Mouse (Mus musculus) intestine, embryonic 14.5 days (tissue): ENCODE measurements around the gene Arrb1. TPM values are rescaled to one million over a fixed set of nuclear protein-coding genes. Genes with fewer than 3 reads are reported as not detected.

Source experiments
- ATAC-seq: fragments of 200-750 bp; cut with Nextera tagmentation; replicated peaks from 2 replicates; pipeline ENCODE4 v1.8.0; 2017; ENCODE audit warnings: low read depth, moderate number of reproducible peaks, moderate TSS enrichment, moderate library complexity; ENCODE audit not compliant: low FRiP score, low TSS enrichment
- DNase-seq: peaks from one replicate; pipeline ENCODE4 v3.0.0-alpha.2; 2018; ENCODE audit warnings: low spot score
- H3K27ac ChIP-seq: fragments of 300-500 bp; sonication (generic); 2 replicates; pipeline ENCODE4 v1.5.1; 2014; ENCODE audit warnings: low read depth, mild to moderate bottlenecking, control low read depth
- H3K27me3 ChIP-seq: fragments of 300-500 bp; sonication (generic); replicated peaks from 2 replicates; pipeline ENCODE4 v1.6.1; 2014; ENCODE audit warnings: low read length, control low read depth; ENCODE audit not compliant: control insufficient read depth, insufficient read depth
- H3K36me3 ChIP-seq: fragments of 300-500 bp; sonication (generic); 2 replicates; pipeline ENCODE4 v1.6.1; 2014; ENCODE audit warnings: low read length, control low read depth; ENCODE audit not compliant: control insufficient read depth, insufficient read depth
- H3K4me1 ChIP-seq: fragments of 300-500 bp; sonication (generic); replicated peaks from 2 replicates; pipeline ENCODE4 v1.6.1; 2014; ENCODE audit warnings: low read length, control low read depth, mixed read lengths; ENCODE audit not compliant: control insufficient read depth, insufficient read depth
- H3K4me2 ChIP-seq: fragments of 300-500 bp; sonication (generic); 2 replicates; pipeline ENCODE4 v1.6.1; 2014; ENCODE audit warnings: low read length
- H3K4me3 ChIP-seq: fragments of 300-500 bp; sonication (generic); 2 replicates; pipeline ENCODE4 v1.5.1; 2014; ENCODE audit warnings: low read depth, low read length, control low read depth, mixed read lengths
- H3K9ac ChIP-seq: fragments of 300-500 bp; sonication (generic); 2 replicates; pipeline ENCODE4 v1.6.1; 2014; ENCODE audit warnings: mild to moderate bottlenecking, low read length
- H3K9me3 ChIP-seq: fragments of 300-500 bp; sonication (generic); 2 replicates; pipeline ENCODE4 v1.6.1; 2016; ENCODE audit warnings: low read length, control low read depth; ENCODE audit not compliant: control insufficient read depth
- WGBS: fragments of 180-500 bp; shearing (Covaris S2); extraction: QIAGEN DNeasy Blood & Tissue Kit; methylation state at CpG from one replicate; pipeline ENCODE4 v1.1.7; 2014; 5-methylcytosine and 5-hydroxymethylcytosine counted together
- polyA plus RNA-seq: library from polyadenylated mRNA; unstranded; fragments of >200 nt; fragmentation: Nextera tagmentation; extraction: Ambion mirVana; gene quantifications from 2 replicates; pipeline ENCODE4 v1.2.1, GENCODE M21; 2014

The Arrb1 gene
- polyA plus RNA-seq, 1 experiment from 2014 or later: 5.3 TPM

DNA sequence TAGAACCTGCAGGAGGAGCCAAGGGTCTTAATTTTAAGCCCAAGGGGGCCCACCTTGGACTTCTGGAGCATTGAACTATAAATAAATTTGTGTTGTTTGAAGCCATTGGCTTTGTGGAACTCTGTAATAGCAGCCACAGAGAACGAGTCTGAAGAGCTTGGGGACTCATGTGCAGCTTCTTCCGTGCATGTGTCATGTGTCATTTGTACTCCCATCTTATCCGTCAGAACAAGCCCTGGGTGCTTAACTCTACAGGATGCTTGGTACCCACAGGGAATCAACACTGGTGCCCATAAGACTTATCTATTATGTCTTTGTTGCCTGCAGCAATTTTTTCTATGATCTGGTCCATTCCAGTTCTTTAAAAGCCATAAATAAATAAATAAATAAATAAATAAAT is 43.0 kb downstream of the Arrb1 start:
- Histone ChIP-seq H3K27me3 (no peaks in the 10 kb centered on the region), H3K4me2 (no peak overlapping the region), H3K4me1 (0 out of 2 replicates have a peak, but pooled peaks cover 4% of the 10 kb centered on the region), H3K4me3 (no peak overlapping the region), H3K27ac (no peak overlapping the region), H3K9ac (no peak overlapping the region), H3K36me3 (no peaks in the 10 kb centered on the region), H3K9me3 (no peaks in the 10 kb centered on the region)
- WGBS: 74% methylated on average over 3 of the region's 3 CpGs
- no peak for DNase-seq
- no peak for ATAC-seq

DNA sequence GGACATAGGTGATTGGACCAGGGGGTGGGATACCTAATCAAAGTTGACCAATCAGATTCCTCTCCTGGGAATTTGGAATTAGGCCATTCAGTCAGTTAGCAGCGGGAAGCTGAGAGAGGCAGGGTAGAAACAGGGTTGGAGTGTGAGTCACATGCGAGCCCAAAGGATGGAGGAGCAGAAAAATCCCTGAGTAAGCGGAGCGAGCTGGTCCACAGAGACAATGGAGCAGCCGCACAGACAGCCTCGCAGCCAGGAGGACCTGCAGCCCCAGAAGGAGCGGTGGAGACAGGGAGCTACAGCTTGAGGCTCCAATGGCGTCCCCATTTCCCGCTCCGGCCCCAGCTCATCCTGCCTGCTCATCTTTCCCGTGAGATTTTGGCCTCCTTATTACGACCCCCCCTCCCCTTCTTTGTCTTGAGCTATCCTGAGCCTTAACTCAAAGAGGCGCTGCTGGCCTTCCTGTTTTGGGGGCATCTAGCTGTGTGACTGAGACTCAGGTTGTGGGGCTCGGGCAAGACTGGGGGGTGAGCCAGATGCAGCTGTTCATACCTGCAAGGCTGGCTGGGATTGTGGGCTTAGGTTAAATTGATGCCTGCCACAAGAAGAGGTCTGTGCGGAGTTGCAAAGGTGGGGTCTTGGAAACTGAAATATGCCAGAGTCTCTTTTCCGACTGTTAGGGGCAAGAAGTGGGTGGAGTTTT is 44.4 kb downstream of the Arrb1 start:
- no peak overlapping the region for H3K27ac ChIP-seq
- H3K4me1 ChIP-seq: 0 out of 2 replicates have a peak, but pooled peaks cover 4% of the 10 kb centered on the region
- H3K4me2 ChIP-seq: peak overlapping the region; percentile 3; the same call in 1 of the 2 replicates
- no peak overlapping the region for H3K4me3 ChIP-seq
- ATAC-seq: no peak
- DNase-seq: no peak
- H3K9ac ChIP-seq: no peak overlapping the region
- H3K27me3 ChIP-seq: no peaks in the 10 kb centered on the region
- WGBS: 21% methylated on average over 16 of the region's 16 CpGs
- H3K36me3 ChIP-seq: peaks cover 9% of the 10 kb centered on the region; the same call in 1 of the 2 replicates
- no peaks in the 10 kb centered on the region for H3K9me3 ChIP-seq

DNA sequence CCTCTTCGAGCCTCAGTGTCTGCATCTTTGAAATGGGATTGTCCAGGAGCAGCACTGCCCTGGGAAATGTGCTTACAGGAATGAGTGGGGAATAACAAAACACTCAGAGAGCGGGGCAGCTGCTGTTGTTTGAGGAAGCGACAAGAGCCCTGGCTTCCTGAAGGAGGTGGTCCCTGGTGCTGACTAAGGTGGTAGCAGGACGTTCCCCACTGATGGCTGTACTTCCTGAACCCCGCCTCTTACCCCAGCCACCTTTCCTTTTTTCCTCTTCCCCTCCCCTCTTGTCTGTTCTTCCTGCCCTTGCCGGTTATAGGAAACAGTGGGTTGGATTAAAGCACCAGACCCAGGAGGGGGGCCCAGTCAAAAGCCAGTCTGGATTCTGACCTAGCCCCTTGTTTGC is 45.0 kb downstream of the Arrb1 start:
- 48% methylated on average over 6 of the region's 6 CpGs for WGBS
- no peak for DNase-seq
- Histone ChIP-seq H3K9ac (no peak overlapping the region), H3K4me2 (no peak overlapping the region), H3K4me3 (no peak overlapping the region), H3K9me3 (no peaks in the 10 kb centered on the region), H3K4me1 (0 out of 2 replicates have a peak, but pooled peaks cover 4% of the 10 kb centered on the region), H3K36me3 (peaks cover 9% of the 10 kb centered on the region; the same call in 1 of the 2 replicates), H3K27me3 (no peaks in the 10 kb centered on the region), H3K27ac (no peak overlapping the region)
- ATAC-seq: no peak

DNA sequence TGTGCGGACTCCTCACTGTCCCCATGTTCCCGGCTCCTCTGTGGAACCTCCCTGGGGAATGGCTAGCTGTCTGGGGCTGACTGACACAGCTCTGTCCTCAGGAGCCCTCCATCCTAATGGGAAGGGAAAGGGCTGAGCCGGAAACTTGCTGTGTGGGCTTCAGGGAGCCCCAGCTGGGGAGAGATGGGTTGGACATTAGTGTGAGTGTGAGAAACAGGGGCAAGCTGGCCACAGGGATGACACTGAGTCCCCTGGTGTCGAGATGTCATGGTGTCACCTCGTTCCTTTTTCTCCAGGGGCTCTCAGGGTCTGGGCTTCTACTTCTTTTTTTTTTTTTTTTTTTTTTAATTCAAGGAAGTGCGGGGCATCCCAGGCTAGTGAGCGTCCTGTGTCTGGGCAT is 47.0 kb downstream of the Arrb1 start:
- Histone ChIP-seq H3K27me3 (no peaks in the 10 kb centered on the region), H3K4me2 (no peak overlapping the region), H3K36me3 (peaks cover 12% of the 10 kb centered on the region; the same call in 1 of the 2 replicates), H3K9me3 (no peaks in the 10 kb centered on the region), H3K4me1 (0 out of 2 replicates have a peak, but pooled peaks cover 4% of the 10 kb centered on the region), H3K27ac (no peak overlapping the region), H3K4me3 (no peak overlapping the region), H3K9ac (no peak overlapping the region)
- no peak for ATAC-seq
- WGBS: 73% methylated on average over 7 of the region's 7 CpGs
- no peak for DNase-seq

DNA sequence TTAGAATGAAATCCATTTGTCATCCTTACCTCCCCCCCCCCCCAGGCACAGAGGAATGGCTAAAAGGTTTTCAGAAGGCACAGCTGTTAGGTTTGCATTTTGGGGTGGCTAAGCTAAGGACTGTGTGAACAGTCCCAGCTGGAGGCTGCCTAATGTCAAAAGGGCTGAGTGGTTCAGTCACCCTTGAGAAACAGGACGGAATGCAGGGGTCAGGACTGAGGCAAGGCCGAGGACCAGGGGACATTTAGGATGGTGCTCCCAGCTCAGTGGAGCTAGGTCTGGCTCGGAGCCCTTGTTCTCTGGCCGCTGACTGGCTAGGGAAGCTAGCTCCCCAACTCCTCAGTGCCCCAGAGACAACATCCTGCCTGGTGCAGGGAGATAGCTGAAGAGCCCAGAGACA is 47.6 kb downstream of the Arrb1 start:
- ATAC-seq: no peak
- Histone ChIP-seq H3K27me3 (no peaks in the 10 kb centered on the region), H3K9ac (no peak overlapping the region), H3K27ac (no peak overlapping the region), H3K9me3 (no peaks in the 10 kb centered on the region), H3K36me3 (peaks cover 13% of the 10 kb centered on the region), H3K4me3 (no peak overlapping the region), H3K4me1 (0 out of 2 replicates have a peak, but pooled peaks cover 4% of the 10 kb centered on the region), H3K4me2 (no peak overlapping the region)
- DNase-seq: no peak
- WGBS: 57% methylated on average over 4 of the region's 4 CpGs

DNA sequence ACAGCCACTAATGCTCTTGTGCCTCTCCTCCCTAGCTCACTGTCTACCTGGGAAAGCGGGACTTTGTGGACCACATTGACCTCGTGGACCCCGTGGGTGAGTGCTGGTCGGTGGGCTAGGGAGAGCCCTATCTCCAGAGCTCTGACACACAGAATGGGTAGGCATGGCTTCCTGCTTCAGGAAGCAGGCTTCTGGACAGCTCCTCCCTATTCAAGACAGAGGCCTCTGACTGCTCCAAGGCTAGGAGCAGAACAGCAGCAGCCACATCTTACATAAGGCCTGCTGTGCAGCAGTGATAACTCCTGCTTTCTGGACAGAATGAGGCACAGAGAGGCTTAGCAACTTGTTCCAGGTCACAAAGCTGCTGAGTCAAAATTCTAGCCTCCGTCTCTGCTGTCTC is 48.4 kb downstream of the Arrb1 start:
- H3K27me3 ChIP-seq: no peaks in the 10 kb centered on the region
- no peak for DNase-seq
- H3K4me3 ChIP-seq: no peak overlapping the region
- H3K4me2 ChIP-seq: no peak overlapping the region
- peaks cover 19% of the 10 kb centered on the region for H3K36me3 ChIP-seq
- 0 out of 2 replicates have a peak, but pooled peaks cover 4% of the 10 kb centered on the region for H3K4me1 ChIP-seq
- H3K9ac ChIP-seq: no peak overlapping the region
- no peak overlapping the region for H3K27ac ChIP-seq
- 82% methylated on average over 5 of the region's 5 CpGs for WGBS
- no peak for ATAC-seq
- no peaks in the 10 kb centered on the region for H3K9me3 ChIP-seq

DNA sequence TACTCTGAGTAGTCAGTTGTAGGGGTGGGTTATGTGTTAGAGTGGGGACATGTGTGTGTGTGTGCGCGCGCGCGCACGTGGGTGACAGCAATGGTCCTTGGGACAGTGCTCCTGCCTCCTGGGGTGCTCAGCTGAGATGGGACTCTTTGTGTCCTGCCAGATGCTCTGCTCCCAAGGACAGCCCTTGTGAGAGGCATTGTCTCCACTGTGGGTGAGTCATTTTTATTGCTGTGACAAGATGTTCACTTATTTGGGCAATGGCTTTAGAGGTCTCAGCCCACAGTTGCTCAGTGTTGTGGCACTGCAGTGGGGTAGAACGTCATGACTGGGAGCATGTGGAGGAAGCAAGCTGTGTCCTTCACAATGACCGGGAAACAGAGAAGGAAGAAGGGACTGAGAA is 50.7 kb downstream of the Arrb1 start:
- Histone ChIP-seq H3K27me3 (no peaks in the 10 kb centered on the region), H3K9me3 (no peaks in the 10 kb centered on the region), H3K9ac (no peak overlapping the region), H3K4me2 (no peak overlapping the region), H3K27ac (no peak overlapping the region), H3K36me3 (peaks cover 24% of the 10 kb centered on the region), H3K4me3 (no peak overlapping the region), H3K4me1 (no peaks in the 10 kb centered on the region)
- DNase-seq (no peak), ATAC-seq (no peak)
- WGBS: 91% methylated on average over 8 of the region's 8 CpGs

DNA sequence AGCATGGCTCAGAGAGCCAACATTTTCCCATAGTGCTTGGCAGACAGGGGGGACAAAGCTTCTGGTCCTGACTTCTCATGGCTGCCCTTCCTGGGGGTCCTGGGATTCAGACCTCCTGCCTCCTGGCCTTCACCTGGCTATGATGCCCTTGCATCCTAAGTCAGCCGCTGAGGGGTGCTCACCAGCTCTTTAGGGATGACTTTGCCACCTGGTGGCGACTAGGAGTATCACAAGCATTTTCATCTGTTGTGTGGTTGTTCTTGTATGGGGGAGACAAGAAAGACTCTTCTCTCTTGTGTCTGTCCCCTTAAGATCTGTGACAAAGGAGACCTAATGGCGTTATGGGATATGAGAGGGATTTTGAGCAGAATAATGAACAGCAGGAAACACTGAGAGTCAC is 54.8 kb downstream of the Arrb1 start:
- no peak for ATAC-seq
- 17% methylated on average over 3 of the region's 3 CpGs for WGBS
- H3K4me1 ChIP-seq: no peaks in the 10 kb centered on the region
- H3K27ac ChIP-seq: no peak overlapping the region
- H3K27me3 ChIP-seq: no peaks in the 10 kb centered on the region
- H3K4me3 ChIP-seq: no peak overlapping the region
- H3K9me3 ChIP-seq: no peaks in the 10 kb centered on the region
- H3K4me2 ChIP-seq: no peak overlapping the region
- peaks cover 37% of the 10 kb centered on the region for H3K36me3 ChIP-seq
- DNase-seq: peak; percentile 83
- no peak overlapping the region for H3K9ac ChIP-seq

DNA sequence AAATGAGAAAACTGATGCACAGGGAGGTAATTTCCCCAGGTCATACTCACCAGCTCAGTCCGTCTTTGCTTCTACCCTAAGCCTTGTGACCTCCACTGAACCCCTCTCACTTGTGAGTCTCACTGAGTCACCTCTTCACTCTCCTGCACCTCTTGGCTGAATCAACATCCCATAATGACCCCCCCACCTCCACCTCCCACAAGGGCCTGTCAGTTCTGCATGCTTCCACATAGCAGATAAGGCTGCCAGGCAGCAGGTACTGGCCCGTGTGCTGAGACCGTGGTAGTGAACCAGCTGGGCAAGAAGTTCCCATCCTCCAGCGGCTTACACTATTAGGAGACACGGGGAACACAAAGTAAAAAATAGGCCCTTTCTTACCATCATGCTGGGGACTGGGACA is 55.4 kb downstream of the Arrb1 start:
- H3K9me3 ChIP-seq: no peaks in the 10 kb centered on the region
- H3K36me3 ChIP-seq: peaks cover 43% of the 10 kb centered on the region
- ATAC-seq (no peak), DNase-seq (no peak)
- H3K4me3 ChIP-seq: no peak overlapping the region
- H3K9ac ChIP-seq: no peak overlapping the region
- no peaks in the 10 kb centered on the region for H3K27me3 ChIP-seq
- no peak overlapping the region for H3K4me2 ChIP-seq
- H3K27ac ChIP-seq: no peak overlapping the region
- no peaks in the 10 kb centered on the region for H3K4me1 ChIP-seq
- 89% methylated on average over 5 of the region's 5 CpGs for WGBS
